9 mouse cellular contexts compared by ENCODE assay signal in genomic region chr7:122404571-122405393, GRCm38 (mm10).
DNase-seq lines count a peak whose midpoint lies in the region; ATAC-seq and TF ChIP-seq lines count a peak whose summit lies in the region.
"Had no signal": no experiment of that assay in that cellular context is flagged by ENCODE, and none has a peak within 500 bp of the region (broad histone marks: within the 10 kb centered on the region; RNA-seq: fewer than 3 reads in every experiment).

No protein-coding gene starts in this region.

- under 1% methylated on average over 21 of the region's 21 CpGs for WGBS in forebrain, embryonic 15.5 days
- under 1% methylated on average over 21 of the region's 21 CpGs for WGBS in hindbrain, embryonic 12.5 days

- H3K36me3 ChIP-seq in forebrain, embryonic 15.5 days = no peaks in the 10 kb centered on the region
- H3K36me3 ChIP-seq in hindbrain, embryonic 12.5 days = no peaks in the 10 kb centered on the region

- DNase-seq in ZHBTc4 (ENCODE audit: low read depth, low spot score) = peak; percentile 75
- DNase-seq in cerebellum, adult 11-12 months = peak; percentile 88
- peak; percentile 82 to 86 for DNase-seq in left cerebral cortex, adult 2 months (ENCODE audit: extremely low spot score in 1 of 2, low spot score in 2 of 2)
- DNase-seq in right cerebral cortex, adult 2 months (ENCODE audit: low spot score in 2 of 2) = peak; percentile 86 to 92
- no peak for DNase-seq in c-Kit-positive CD71-positive TER-119-positive erythroid progenitor cells, embryonic 14.5 days (ENCODE audit: low spot score)

- H3K4me3 ChIP-seq in forebrain, embryonic 15.5 days = peak overlapping the region; percentile 20; the same call in 1 of the 2 replicates
- H3K4me3 ChIP-seq in hindbrain, embryonic 12.5 days = no peak overlapping the region
- 0 out of 2 replicates have a peak overlapping the region, but pooled peaks have one; percentile 3 for H3K4me3 ChIP-seq in left cerebral cortex, adult 2 months
- H3K4me3 ChIP-seq: erythroblast, embryonic 14.5 days had no signal

- H3K9ac ChIP-seq in forebrain, embryonic 15.5 days (replicated peaks) = peak overlapping the region; percentile 20; the same call in 1 of the 2 replicates
- no peak overlapping the region for H3K9ac ChIP-seq in hindbrain, embryonic 12.5 days

- ATAC-seq in forebrain, embryonic 15.5 days (replicated peaks) = peak; percentile 84
- ATAC-seq in hindbrain, embryonic 12.5 days (ENCODE audit: low FRiP score) = peak; percentile 72
- peak; percentile 41 for ATAC-seq in megakaryocyte, adult 5-6 weeks (ENCODE audit: poor library complexity, severe bottlenecking)

- no peaks in the 10 kb centered on the region for H3K27me3 ChIP-seq in forebrain, embryonic 15.5 days
- no peaks in the 10 kb centered on the region for H3K27me3 ChIP-seq in hindbrain, embryonic 12.5 days

- H3K4me2 ChIP-seq in forebrain, embryonic 15.5 days (replicated peaks) = peak overlapping the region; percentile 42
- peak overlapping the region; percentile 38 for H3K4me2 ChIP-seq in hindbrain, embryonic 12.5 days (replicated peaks)

- no peaks in the 10 kb centered on the region for H3K9me3 ChIP-seq in forebrain, embryonic 15.5 days
- no peaks in the 10 kb centered on the region for H3K9me3 ChIP-seq in hindbrain, embryonic 12.5 days (replicated peaks)

- H3K27ac ChIP-seq in forebrain, embryonic 15.5 days (replicated peaks) = peak overlapping the region; percentile 89
- H3K27ac ChIP-seq in hindbrain, embryonic 12.5 days = peak overlapping the region; percentile 45
- peak overlapping the region; percentile 84 for H3K27ac ChIP-seq in left cerebral cortex, adult 2 months

- intact Hi-C loops in left cerebral cortex, adult 2 months (cut with DNase I) = no loop called here

- TF ChIP-seq CTCF in left cerebral cortex, adult 2 months (IDR thresholded peaks at IDR 0.05) = no peak

- H3K4me1 ChIP-seq in forebrain, embryonic 15.5 days = peaks cover 29% of the 10 kb centered on the region
- peaks cover 29% of the 10 kb centered on the region for H3K4me1 ChIP-seq in hindbrain, embryonic 12.5 days
